In the genomic region with DNA sequence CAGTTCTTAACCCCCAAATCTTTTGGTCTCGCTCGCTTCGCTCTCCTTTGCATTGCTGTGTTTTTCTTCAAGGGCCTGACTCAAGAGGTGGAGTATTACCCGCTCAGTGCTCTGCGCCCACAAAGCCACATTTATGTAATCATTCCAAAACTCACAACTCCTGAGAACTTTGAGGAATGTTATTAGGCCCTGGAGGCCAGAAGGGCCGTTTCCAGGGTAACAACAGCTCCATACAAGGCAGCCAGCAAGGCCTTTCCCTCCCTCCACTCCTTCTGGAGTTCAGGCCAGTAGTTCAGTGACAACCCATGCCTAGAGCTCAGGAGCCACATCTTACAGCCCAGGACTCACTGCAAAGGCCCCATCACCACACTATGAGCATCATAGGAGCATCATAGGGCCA, we compare ENCODE assay signal across 12 mouse cellular contexts.
DNase-seq lines count a peak whose midpoint lies in the region; ATAC-seq and TF ChIP-seq lines count a peak whose summit lies in the region.
"Had no signal": no experiment of that assay in that cellular context is flagged by ENCODE, and none has a peak within 500 bp of the region (broad histone marks: within the 10 kb centered on the region; RNA-seq: fewer than 3 reads in every experiment).

No protein-coding gene starts in this region.

- no peak overlapping the region for H3K4me3 ChIP-seq in embryonic fibroblast, embryonic 13.5 days (ENCODE audit: insufficient read depth, low read length)
- H3K4me3 ChIP-seq in limb, embryonic 12.5 days (replicated peaks): no peak overlapping the region
- H3K4me3 ChIP-seq in left cerebral cortex, adult 2 months: no peak overlapping the region
- H3K4me3 ChIP-seq: heart, embryonic 10.5 days; hindbrain, embryonic 12.5 days had no signal

- peaks cover 18% of the 10 kb centered on the region for H3K27me3 ChIP-seq in limb, embryonic 12.5 days

- peaks cover 6% of the 10 kb centered on the region; the same call in 1 of the 2 replicates for H3K4me1 ChIP-seq in embryonic fibroblast, embryonic 13.5 days (ENCODE audit: control insufficient read depth, insufficient read depth, low read length)
- H3K4me1 ChIP-seq in limb, embryonic 12.5 days (replicated peaks): 0 out of 2 replicates have a peak, but pooled peaks cover 4% of the 10 kb centered on the region

- no peak overlapping the region for H3K4me2 ChIP-seq in limb, embryonic 12.5 days
- H3K4me2 ChIP-seq: hindbrain, embryonic 12.5 days had no signal

- 53% methylated on average over 6 of the region's 6 CpGs for WGBS in limb, embryonic 12.5 days

- 0 out of 2 replicates have a peak, but pooled peaks cover 4% of the 10 kb centered on the region for H3K9me3 ChIP-seq in limb, embryonic 12.5 days
- H3K9me3 ChIP-seq: heart, embryonic 10.5 days; hindbrain, embryonic 12.5 days had no signal

- no peaks in the 10 kb centered on the region for H3K36me3 ChIP-seq in limb, embryonic 12.5 days
- H3K36me3 ChIP-seq: heart, embryonic 10.5 days; hindbrain, embryonic 12.5 days had no signal

- no peak for TF ChIP-seq POLR2A in embryonic fibroblast, embryonic 13.5 days (IDR thresholded peaks at IDR 0.05; ENCODE audit: low read depth, low read length)

- no peak overlapping the region for H3K9ac ChIP-seq in limb, embryonic 12.5 days (replicated peaks)
- H3K9ac ChIP-seq: hindbrain, embryonic 12.5 days had no signal

- no peak for TF ChIP-seq CTCF in embryonic fibroblast, embryonic 13.5 days (IDR thresholded peaks at IDR 0.05; ENCODE audit: borderline replicate concordance, insufficient read depth, low read length)
- no peak for TF ChIP-seq CTCF in left cerebral cortex, adult 2 months (IDR thresholded peaks at IDR 0.05)

- DNase-seq in gastrocnemius, postnatal 25 days: peak; percentile 20
- DNase-seq in gastrocnemius, postnatal 4 days (ENCODE audit: low spot score in 2 of 2): no peak
- peak; percentile 70 for DNase-seq in lung, postnatal 36 days
- no peak for DNase-seq in urinary bladder, postnatal 25 days (ENCODE audit: low spot score)
- no peak for DNase-seq in left cerebral cortex, adult 2 months (ENCODE audit: extremely low spot score in 1 of 2, low spot score in 2 of 2)
- DNase-seq in heart, postnatal 4 days: no peak
- DNase-seq: thymus, postnatal 36 days had no signal

- intact Hi-C loops in left cerebral cortex, adult 2 months (cut with DNase I): loop anchor here (5.0 kb wide), 2 partner anchors 48 to 128 kb away; no protein-coding TSS in a partner anchor

- peak; percentile 42; the same call in 1 of the 2 replicates for ATAC-seq in limb, embryonic 12.5 days (ENCODE audit: insufficient number of reproducible peaks, insufficient read depth, low FRiP score, low TSS enrichment, low read depth)
- ATAC-seq: forebrain, embryonic 16.5 days had no signal

- peak overlapping the region; percentile 62 for H3K27ac ChIP-seq in embryonic fibroblast, embryonic 13.5 days (ENCODE audit: insufficient read depth, low read length)
- H3K27ac ChIP-seq in limb, embryonic 12.5 days: peak overlapping the region; percentile 62
- no peak overlapping the region for H3K27ac ChIP-seq in left cerebral cortex, adult 2 months
- H3K27ac ChIP-seq: heart, embryonic 10.5 days; hindbrain, embryonic 12.5 days had no signal

Comparison
In these comparisons a context has a peak if more than half of its experiments do, and no peak if none do; other contexts are left out.
1. DNase-seq: peak in gastrocnemius, postnatal 25 days (single experiment) and lung, postnatal 36 days (single experiment); none in gastrocnemius, postnatal 4 days (0 of 2), urinary bladder, postnatal 25 days (single experiment), left cerebral cortex, adult 2 months (0 of 2) and heart, postnatal 4 days (single experiment).